Mouse (Mus musculus) cerebellum, adult 2 months (tissue): Measurements from ENCODE around the gene Gbp5. TPM values are rescaled to one million over a fixed set of nuclear protein-coding genes. Genes with fewer than 3 reads are reported as not detected.

ENCODE experiments used
- DNase-seq, 2 experiments: peaks; one replicate each; pipeline ENCODE4 v3.0.0; 2021
- H3K27ac ChIP-seq: fragments of 200-500 bp; 2 replicates; pipeline ENCODE4 v1.5.1; 2012; ENCODE audit warnings: low read length, control low read depth, inconsistent platforms; ENCODE audit not compliant: insufficient read depth
- H3K27me3 ChIP-seq: fragments of 200-500 bp; 2 replicates; pipeline ENCODE4 v1.6.1; 2012; ENCODE audit warnings: inconsistent platforms, mild to moderate bottlenecking, low read length, moderate library complexity; ENCODE audit not compliant: control insufficient read depth, insufficient read depth
- H3K4me1 ChIP-seq: fragments of 200-500 bp; 2 replicates; pipeline ENCODE4 v1.6.1; 2011; ENCODE audit warnings: low read length; ENCODE audit not compliant: control insufficient read depth, insufficient read depth
- H3K4me3 ChIP-seq: fragments of 200-500 bp; replicated peaks from 2 replicates; pipeline ENCODE3; 2011; ENCODE audit warnings: mild to moderate bottlenecking, low read depth, low read length, control low read depth; ENCODE audit not compliant: insufficient read depth
- CTCF ChIP-seq: fragments of 200-500 bp; IDR thresholded peaks from 2 replicates; pipeline ENCODE4 v1.5.1; 2011; ENCODE audit warnings: low read depth, mild to moderate bottlenecking, control low read depth, low read length, moderate library complexity, borderline replicate concordance; ENCODE audit not compliant: insufficient read depth
- POLR2A ChIP-seq: fragments of 200-500 bp; IDR thresholded peaks from 2 replicates; pipeline ENCODE4 v1.6.1; 2011; ENCODE audit warnings: low read length, control low read depth, borderline replicate concordance; ENCODE audit not compliant: insufficient read depth
- WGBS: fragments of 180-500 bp; shearing (Covaris S2); methylation state at CpG from one replicate; pipeline ENCODE4 v1.1.7; 2018; 5-methylcytosine and 5-hydroxymethylcytosine counted together
- polyA plus RNA-seq: library from polyadenylated mRNA; depleted of rRNA; stranded (reverse); fragments of >200 nt; gene quantifications from 2 replicates; pipeline ENCODE4 v1.2.3, GENCODE M21; 2012; rRNA removed

Gene Gbp5
- polyA plus RNA-seq = 1.7 and 2.4 TPM in 2 replicates

GRCm38 (mm10) chr3:142493536-142494061, at the start of gene Gbp5:
Gbp5 (plus strand) TSS chr3:142493978.
- peaks cover 2% of the 10 kb centered on the region; the same call in 1 of the 2 replicates for H3K27me3 ChIP-seq
- WGBS = 67% methylated on average over 6 of the region's 6 CpGs
- H3K4me3 ChIP-seq = no peak within 1 kb of the TSS
- H3K4me1 ChIP-seq = no peaks in the 10 kb centered on the region
- no peak within 1 kb of the TSS for H3K27ac ChIP-seq
- TF ChIP-seq POLR2A (no peak), CTCF (no peak)
- no peak for DNase-seq

GRCm38 (mm10) chr3:142454198-142454597, 39.6 kb upstream of the Gbp5 start:
- no peaks in the 10 kb centered on the region for H3K4me1 ChIP-seq
- no peak for DNase-seq
- no peak overlapping the region for H3K27ac ChIP-seq
- no peak overlapping the region for H3K4me3 ChIP-seq
- 64% methylated on average over 7 of the region's 7 CpGs for WGBS
- no peak for TF ChIP-seq POLR2A
- no peak for TF ChIP-seq CTCF
- H3K27me3 ChIP-seq = no peaks in the 10 kb centered on the region

- Histone ChIP-seq H3K4me1 (no peaks in the 10 kb centered on the region), H3K27ac (no peak overlapping the region), H3K4me3 (no peak overlapping the region), H3K27me3 (no peaks in the 10 kb centered on the region)
- 91% methylated on average over 7 of the region's 7 CpGs for WGBS
- DNase-seq = no peak
- TF ChIP-seq POLR2A = no peak
- no peak for TF ChIP-seq CTCF
Observed at GRCm38 (mm10) chr3:142459241-142459640, 34.5 kb upstream of the Gbp5 start.

GRCm38 (mm10) chr3:142462764-142463751, 30.7 kb upstream of the Gbp5 start:
- TF ChIP-seq POLR2A = no peak
- no peak for TF ChIP-seq CTCF
- no peak for DNase-seq
- 78% methylated on average over 25 of the region's 25 CpGs for WGBS
- no peak overlapping the region for H3K27ac ChIP-seq
- H3K4me1 ChIP-seq = no peaks in the 10 kb centered on the region
- H3K27me3 ChIP-seq = no peaks in the 10 kb centered on the region
- no peak overlapping the region for H3K4me3 ChIP-seq

- H3K27ac ChIP-seq = no peak overlapping the region
- WGBS = 21% methylated on average over 11 of the region's 11 CpGs
- H3K27me3 ChIP-seq = no peaks in the 10 kb centered on the region
- no peaks in the 10 kb centered on the region for H3K4me1 ChIP-seq
- H3K4me3 ChIP-seq = no peak overlapping the region
- peak; percentile 59 for TF ChIP-seq CTCF
- no peak for TF ChIP-seq POLR2A
- no peak for DNase-seq
Observed at GRCm38 (mm10) chr3:142474349-142474983, 19.3 kb upstream of the Gbp5 start.

GRCm38 (mm10) chr3:142475913-142476312, 17.9 kb upstream of the Gbp5 start:
- WGBS = 20% methylated on average over 4 of the region's 4 CpGs
- DNase-seq = peak; percentile 38 to 41
- no peaks in the 10 kb centered on the region for H3K4me1 ChIP-seq

GRCm38 (mm10) chr3:142477866-142478265, 15.9 kb upstream of the Gbp5 start:
- no peaks in the 10 kb centered on the region for H3K4me1 ChIP-seq
- TF ChIP-seq POLR2A (no peak), CTCF (no peak)
- no peaks in the 10 kb centered on the region for H3K27me3 ChIP-seq
- WGBS = 76% methylated on average over 5 of the region's 5 CpGs
- DNase-seq = no peak
- H3K4me3 ChIP-seq = no peak overlapping the region
- H3K27ac ChIP-seq = no peak overlapping the region

More at GRCm38 (mm10) chr3:142475913-142476312, 17.9 kb upstream of the Gbp5 start:
- H3K27me3 ChIP-seq = no peaks in the 10 kb centered on the region
- no peak overlapping the region for H3K27ac ChIP-seq
- H3K4me3 ChIP-seq = no peak overlapping the region
- TF ChIP-seq CTCF (peak; percentile 23; the same call in 1 of the 2 replicates), POLR2A (no peak)
